Mouse (Mus musculus) brain, embryonic 14.5 days (tissue): Measurements from ENCODE around the gene Glis3.

Source experiments
- CTCF ChIP-seq: fragments of 200-500 bp; IDR thresholded peaks from 2 replicates; pipeline ENCODE4 v1.5.1; 2012; ENCODE audit warnings: inconsistent platforms, mild to moderate bottlenecking, moderate library complexity, borderline replicate concordance; ENCODE audit not compliant: insufficient read depth, insufficient read length; ENCODE audit errors: extremely low read depth
- POLR2A ChIP-seq: fragments of 200-500 bp; IDR thresholded peaks from 2 replicates; pipeline ENCODE4 v1.6.1; 2012; ENCODE audit warnings: mild to moderate bottlenecking, inconsistent platforms, borderline replicate concordance; ENCODE audit not compliant: poor library complexity, insufficient read depth, insufficient read length, severe bottlenecking; ENCODE audit errors: extremely low read depth

DNA sequence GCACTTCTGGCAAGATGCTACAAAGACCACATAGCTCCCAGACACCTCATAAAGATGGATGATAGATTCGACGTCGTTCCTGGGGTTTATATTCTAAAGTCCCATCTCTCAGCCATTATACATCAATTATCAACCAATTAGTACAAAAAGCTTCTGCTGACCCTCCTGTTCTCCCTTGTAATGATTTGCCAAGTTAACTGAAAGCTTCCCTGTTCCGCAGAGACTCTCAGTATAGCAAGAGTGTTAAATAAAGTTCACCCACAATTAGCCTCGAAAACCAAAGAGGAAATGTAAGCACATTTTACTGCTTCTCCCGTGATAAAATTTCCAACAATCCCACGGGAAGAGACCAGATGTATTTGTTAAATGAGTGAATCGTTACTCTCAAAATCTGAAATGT, 129.3 kb downstream of the Glis3 start:
- TF ChIP-seq CTCF (no peak), POLR2A (no peak)
